Comparison of ENCODE assay signal across 8 mouse cellular contexts in genomic region chr12:51866226-51866910, GRCm38 (mm10). TPM values are rescaled to one million over a fixed set of nuclear protein-coding genes. Genes with fewer than 3 reads are reported as not detected.
A peak's percentile ranks its signal among the peaks of the same experiment; 100 is the strongest.
DNase-seq lines count a peak whose midpoint lies in the region; ATAC-seq and TF ChIP-seq lines count a peak whose summit lies in the region.

No protein-coding gene starts in this region.

- no peak overlapping the region for H3K4me3 ChIP-seq in heart, embryonic 12.5 days
- H3K4me3 ChIP-seq in embryonic facial prominence, embryonic 15.5 days (replicated peaks) = no peak overlapping the region
- H3K4me3 ChIP-seq in hindbrain, postnatal 0 days (ENCODE audit: low read length) = no peak overlapping the region
- H3K4me3 ChIP-seq in midbrain, embryonic 12.5 days = no peak overlapping the region

- no peak overlapping the region for H3K9ac ChIP-seq in heart, embryonic 12.5 days
- no peak overlapping the region for H3K9ac ChIP-seq in embryonic facial prominence, embryonic 15.5 days
- H3K9ac ChIP-seq in hindbrain, postnatal 0 days (replicated peaks; ENCODE audit: low read length) = no peak overlapping the region
- H3K9ac ChIP-seq in midbrain, embryonic 12.5 days (replicated peaks) = no peak overlapping the region

- no peaks in the 10 kb centered on the region for H3K36me3 ChIP-seq in heart, embryonic 12.5 days
- no peaks in the 10 kb centered on the region for H3K36me3 ChIP-seq in embryonic facial prominence, embryonic 15.5 days
- no peaks in the 10 kb centered on the region for H3K36me3 ChIP-seq in hindbrain, postnatal 0 days (ENCODE audit: insufficient read depth, low read length)
- H3K36me3 ChIP-seq in midbrain, embryonic 12.5 days = no peaks in the 10 kb centered on the region

- ATAC-seq in heart, embryonic 12.5 days (ENCODE audit: insufficient number of reproducible peaks, low FRiP score) = no peak
- peak; percentile 48 for ATAC-seq in embryonic facial prominence, embryonic 15.5 days (ENCODE audit: insufficient number of reproducible peaks, low FRiP score, low TSS enrichment, low read depth)
- peak; percentile 66 for ATAC-seq in hindbrain, postnatal 0 days
- no peak; the same call in 1 of the 2 replicates for ATAC-seq in midbrain, embryonic 12.5 days (ENCODE audit: low FRiP score, low read depth)

- peak; percentile 95 for DNase-seq in heart, adult 11 months
- DNase-seq in B cell, adult 2 months = peak; percentile 42 to 47
- no peak for DNase-seq in hindbrain, postnatal 0 days (ENCODE audit: low spot score)
- DNase-seq in right cerebral cortex, postnatal 25 days = no peak
- no peak for DNase-seq in layer of hippocampus, postnatal 36 days

- H3K9me3 ChIP-seq in heart, embryonic 12.5 days (replicated peaks) = no peaks in the 10 kb centered on the region
- H3K9me3 ChIP-seq in embryonic facial prominence, embryonic 15.5 days (replicated peaks) = no peaks in the 10 kb centered on the region
- no peaks in the 10 kb centered on the region for H3K9me3 ChIP-seq in hindbrain, postnatal 0 days (ENCODE audit: low read length)
- no peaks in the 10 kb centered on the region for H3K9me3 ChIP-seq in midbrain, embryonic 12.5 days

- H3K4me1 ChIP-seq in heart, embryonic 12.5 days (replicated peaks) = peaks cover 20% of the 10 kb centered on the region
- H3K4me1 ChIP-seq in embryonic facial prominence, embryonic 15.5 days = peaks cover 22% of the 10 kb centered on the region
- peaks cover 15% of the 10 kb centered on the region for H3K4me1 ChIP-seq in hindbrain, postnatal 0 days (ENCODE audit: insufficient read depth, low read length)
- peaks cover 25% of the 10 kb centered on the region for H3K4me1 ChIP-seq in midbrain, embryonic 12.5 days

- no peak overlapping the region for H3K27ac ChIP-seq in heart, embryonic 12.5 days (ENCODE audit: poor library complexity, severe bottlenecking)
- peak overlapping the region; percentile 74 for H3K27ac ChIP-seq in embryonic facial prominence, embryonic 15.5 days (replicated peaks)
- H3K27ac ChIP-seq in hindbrain, postnatal 0 days = peak overlapping the region; percentile 61
- H3K27ac ChIP-seq in midbrain, embryonic 12.5 days (replicated peaks) = peak overlapping the region; percentile 11; the same call in 1 of the 2 replicates

- no peak for TF ChIP-seq CTCF in hindbrain, postnatal 0 days (IDR thresholded peaks at IDR 0.05; ENCODE audit: low read depth)

- no peak overlapping the region for H3K4me2 ChIP-seq in heart, embryonic 12.5 days
- H3K4me2 ChIP-seq in embryonic facial prominence, embryonic 15.5 days (replicated peaks) = no peak overlapping the region
- H3K4me2 ChIP-seq in hindbrain, postnatal 0 days (ENCODE audit: low read depth, low read length) = 0 out of 2 replicates have a peak overlapping the region, but pooled peaks have one; percentile 16
- no peak overlapping the region for H3K4me2 ChIP-seq in midbrain, embryonic 12.5 days (replicated peaks)

- no peaks in the 10 kb centered on the region for H3K27me3 ChIP-seq in heart, embryonic 12.5 days (replicated peaks)
- no peaks in the 10 kb centered on the region for H3K27me3 ChIP-seq in embryonic facial prominence, embryonic 15.5 days
- no peaks in the 10 kb centered on the region for H3K27me3 ChIP-seq in hindbrain, postnatal 0 days (ENCODE audit: insufficient read depth, low read length)
- peaks cover 41% of the 10 kb centered on the region for H3K27me3 ChIP-seq in midbrain, embryonic 12.5 days

- 73% methylated on average over 13 of the region's 13 CpGs for WGBS in heart, embryonic 12.5 days
- 53% methylated on average over 13 of the region's 13 CpGs for WGBS in embryonic facial prominence, embryonic 15.5 days
- WGBS in hindbrain, postnatal 0 days = 46% methylated on average over 13 of the region's 13 CpGs
- WGBS in midbrain, embryonic 12.5 days = 62% methylated on average over 13 of the region's 13 CpGs

RNA-seq across cellular contexts. Expression of gene Hectd1, which starts 37.0 kb away (rescaled TPM):
- 38.9 and 41.1 TPM in 2 replicates for polyA plus RNA-seq in heart, embryonic 12.5 days (2016; fragmentation: Nextera tagmentation; extraction: Ambion mirVana)
- 39.8 and 40.7 TPM in 2 replicates for polyA plus RNA-seq in embryonic facial prominence, embryonic 15.5 days (2015; fragmentation: Nextera tagmentation; extraction: Ambion mirVana)
- total RNA-seq in hindbrain, postnatal 0 days (2014; rRNA removed) = 67.1 and 68.5 TPM in 2 replicates
- 28.0 and 28.4 TPM in 2 replicates for polyA plus RNA-seq in hindbrain, postnatal 0 days (2015; fragmentation: Nextera tagmentation; extraction: Ambion mirVana)
- 40.8 and 41.5 TPM in 2 replicates for polyA plus RNA-seq in midbrain, embryonic 12.5 days (2016; fragmentation: Nextera tagmentation; extraction: Ambion mirVana)
- 10 to 100 TPM; 84.0 to 85.7 TPM for total RNA-seq in layer of hippocampus, postnatal 36 days (2021)

Comparison
In these comparisons a context has a peak if more than half of its experiments do, and no peak if none do; other contexts are left out.
1. DNase-seq: peak in heart, adult 11 months (single experiment) and B cell, adult 2 months (2 of 2); none in hindbrain, postnatal 0 days (single experiment), right cerebral cortex, postnatal 25 days (single experiment) and layer of hippocampus, postnatal 36 days (0 of 2).
2. ATAC-seq: peak in embryonic facial prominence, embryonic 15.5 days (single experiment) and hindbrain, postnatal 0 days (single experiment); none in heart, embryonic 12.5 days (single experiment) and midbrain, embryonic 12.5 days (single experiment).